Mouse (Mus musculus): ENCODE measurements around the gene Clasp2. TPM values are rescaled to one million over a fixed set of nuclear protein-coding genes. Genes with fewer than 3 reads are reported as not detected.
"Not testable (repeated sequence)": the region's sequence is repeated elsewhere in the genome, so short reads cannot be mapped to it uniquely, and the experiment has no call there.

Clasp2 gene
- total RNA-seq (2021), result 10 to 100 TPM; 52.3 to 58.3 TPM
- long read RNA-seq, experiment 1, partial matches to known transcripts, result 2 of 6 reads
- long read RNA-seq, experiment 1, other reads (novel, unspliced or antisense), result 4 of 6 reads
- long read RNA-seq, experiment 2, partial matches to known transcripts, result 2 of 5 reads
- long read RNA-seq, experiment 2, other reads (novel, unspliced or antisense), result 3 of 5 reads

GRCm38 (mm10) chr9:113741108-113741636 lies at the start of gene Clasp2:
Clasp2 (plus strand) TSS chr9:113741473.
- DNase-seq (ENCODE audit: low spot score in 2 of 2), result peak; percentile 64 to 75

- DNase-seq (ENCODE audit: low spot score in 2 of 2), result no peak
These were observed 39.7 kb upstream of the Clasp2 start for GRCm38 (mm10) chr9:113701441-113702160.

GRCm38 (mm10) chr9:113706108-113706507 lies 35.2 kb upstream of the Clasp2 start:
- DNase-seq (ENCODE audit: low spot score in 2 of 2), result no peak

- DNase-seq (ENCODE audit: low spot score in 2 of 2), result no peak
These were observed 34.4 kb upstream of the Clasp2 start for GRCm38 (mm10) chr9:113706841-113707240.

- peak; percentile 92 for DNase-seq (ENCODE audit: low spot score in 2 of 2)
These were observed 33.6 kb upstream of the Clasp2 start, which contains the start of gene Pdcd6ip for GRCm38 (mm10) chr9:113707481-113708360. Pdcd6ip (minus strand) TSS chr9:113708259.

- DNase-seq (ENCODE audit: low spot score in 2 of 2), result no peak
These were observed 32.7 kb upstream of the Clasp2 start for GRCm38 (mm10) chr9:113708361-113709280.

GRCm38 (mm10) chr9:113710871-113711270 lies 30.4 kb upstream of the Clasp2 start:
- no peak for DNase-seq (ENCODE audit: low spot score in 2 of 2)

GRCm38 (mm10) chr9:113719063-113719462 lies 22.2 kb upstream of the Clasp2 start:
- no peak for DNase-seq (ENCODE audit: low spot score in 2 of 2)

- DNase-seq (ENCODE audit: low spot score in 2 of 2), result no peak
These were observed 16.6 kb upstream of the Clasp2 start for GRCm38 (mm10) chr9:113724646-113725045.

GRCm38 (mm10) chr9:113725609-113726008 lies 15.7 kb upstream of the Clasp2 start:
- DNase-seq (ENCODE audit: low spot score in 2 of 2), result not testable (repeated sequence)

GRCm38 (mm10) chr9:113726131-113726530 lies 15.1 kb upstream of the Clasp2 start:
- no peak for DNase-seq (ENCODE audit: low spot score in 2 of 2)

GRCm38 (mm10) chr9:113726991-113727680 lies 14.1 kb upstream of the Clasp2 start:
- DNase-seq (ENCODE audit: low spot score in 2 of 2), result no peak

GRCm38 (mm10) chr9:113731540-113731939 lies 9.7 kb upstream of the Clasp2 start:
- DNase-seq (ENCODE audit: low spot score in 2 of 2), result no peak

GRCm38 (mm10) chr9:113735920-113736319 lies 5.4 kb upstream of the Clasp2 start:
- no peak for DNase-seq (ENCODE audit: low spot score in 2 of 2)

GRCm38 (mm10) chr9:113738021-113738420 lies 3.3 kb upstream of the Clasp2 start:
- DNase-seq (ENCODE audit: low spot score in 2 of 2), result no peak

- DNase-seq (ENCODE audit: low spot score in 2 of 2), result no peak
These were observed 2.3 kb upstream of the Clasp2 start for GRCm38 (mm10) chr9:113738941-113739340.

- peak; percentile 53 to 57 for DNase-seq (ENCODE audit: low spot score in 2 of 2)
These were observed 414 bp downstream of the Clasp2 start for GRCm38 (mm10) chr9:113741637-113742137.

GRCm38 (mm10) chr9:113742361-113742794 lies 1.1 kb downstream of the Clasp2 start:
- DNase-seq (ENCODE audit: low spot score in 2 of 2), result no peak

- no peak for DNase-seq (ENCODE audit: low spot score in 2 of 2)
These were observed 2.0 kb downstream of the Clasp2 start for GRCm38 (mm10) chr9:113743291-113743690.

Data from gastrocnemius, postnatal 4 days (tissue).